8 mouse cellular contexts compared by ENCODE assay signal in the genomic region with DNA sequence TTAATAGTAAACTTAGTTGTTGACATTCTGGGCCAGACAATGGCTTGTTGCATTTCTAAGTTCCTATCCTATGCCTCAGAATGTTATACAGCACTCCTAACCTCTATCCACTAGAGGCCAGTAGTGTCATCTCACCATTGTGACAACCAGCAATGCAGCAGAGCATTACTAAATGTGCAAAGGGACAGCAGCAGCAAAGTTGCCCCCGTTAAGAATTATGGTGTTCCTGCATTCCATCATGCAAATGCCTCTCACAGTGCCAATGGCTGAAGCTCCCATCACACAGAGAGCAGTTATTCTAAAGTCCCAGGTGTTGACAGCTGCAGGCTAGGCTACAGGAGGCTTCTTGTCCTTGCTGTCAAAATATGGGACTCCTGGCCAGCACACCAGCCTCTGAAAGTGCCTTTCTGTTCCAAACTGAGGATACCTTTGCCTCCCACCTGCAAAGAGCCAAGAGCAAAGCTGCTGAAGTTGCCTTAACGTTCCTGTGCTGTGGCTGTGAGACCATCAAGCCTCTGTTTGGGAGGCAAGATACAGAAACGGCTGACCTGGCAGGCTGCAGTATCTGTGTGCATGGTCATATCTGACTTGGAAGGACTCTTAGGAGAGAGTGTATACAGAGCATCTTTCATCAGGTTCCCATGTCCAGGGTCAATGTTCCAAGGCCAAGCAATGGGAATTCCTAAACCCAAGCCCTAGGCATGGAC.
DNase-seq lines count a peak whose midpoint lies in the region; ATAC-seq and TF ChIP-seq lines count a peak whose summit lies in the region.

No protein-coding gene starts in this region.

- WGBS in lung, embryonic 16.5 days: 14% methylated on average over 3 of the region's 3 CpGs
- WGBS in forebrain, postnatal 0 days: 51% methylated on average over 3 of the region's 3 CpGs
- WGBS in liver, embryonic 13.5 days (ENCODE audit: insufficient replicate concordance): 10% methylated on average over 3 of the region's 3 CpGs
- whole genome bisulfite sequencing in thymus, adult 2 months: 60% methylated on average over 3 of the region's 3 CpGs

- ATAC-seq in lung, embryonic 16.5 days (ENCODE audit: low read depth): peak; percentile 30
- ATAC-seq in forebrain, postnatal 0 days: peak; percentile 69; the same call in 1 of the 2 replicates
- ATAC-seq in liver, embryonic 13.5 days (ENCODE audit: low read depth): peak; percentile 68

- TF ChIP-seq POLR2A in thymus, adult 2 months (IDR thresholded peaks at IDR 0.05; ENCODE audit: control insufficient read depth, extremely low read depth, insufficient read depth, low read length, poor library complexity): no peak

- H3K27ac ChIP-seq in lung, embryonic 16.5 days (ENCODE audit: low read length): peak overlapping the region; percentile 90
- no peak overlapping the region for H3K27ac ChIP-seq in forebrain, postnatal 0 days (ENCODE audit: low read depth, low read length)
- peak overlapping the region; percentile 100 for H3K27ac ChIP-seq in liver, embryonic 13.5 days
- H3K27ac ChIP-seq in thymus, adult 2 months (ENCODE audit: control insufficient read depth, insufficient read depth, low read length): no peak overlapping the region

- no peaks in the 10 kb centered on the region for H3K36me3 ChIP-seq in lung, embryonic 16.5 days (ENCODE audit: control insufficient read depth, insufficient read depth, low read length)
- H3K36me3 ChIP-seq in forebrain, postnatal 0 days (ENCODE audit: insufficient read depth): no peaks in the 10 kb centered on the region
- no peaks in the 10 kb centered on the region for H3K36me3 ChIP-seq in liver, embryonic 13.5 days
- no peaks in the 10 kb centered on the region for H3K36me3 ChIP-seq in thymus, adult 2 months (ENCODE audit: control insufficient read depth, insufficient read depth, low read length)

- H3K4me1 ChIP-seq in lung, embryonic 16.5 days (replicated peaks; ENCODE audit: control insufficient read depth, insufficient read depth, low read length): peaks cover 26% of the 10 kb centered on the region
- no peaks in the 10 kb centered on the region for H3K4me1 ChIP-seq in forebrain, postnatal 0 days (ENCODE audit: insufficient read depth)
- peaks cover 62% of the 10 kb centered on the region for H3K4me1 ChIP-seq in liver, embryonic 13.5 days (replicated peaks)
- H3K4me1 ChIP-seq in thymus, adult 2 months (replicated peaks; ENCODE audit: control insufficient read depth, insufficient read depth, low read length): no peaks in the 10 kb centered on the region

- no peak for DNase-seq in lung, adult 18-20 months
- peak; percentile 51 to 58 for DNase-seq in cerebellum, adult 18-20 months
- DNase-seq in forebrain, postnatal 0 days: peak; percentile 47
- DNase-seq in liver, embryonic 13.5 days: peak; percentile 60
- DNase-seq in thymus, adult 2 months: no peak
- no peak for DNase-seq in frontal cortex, postnatal 14 days (ENCODE audit: low spot score in 2 of 2)
- no peak for DNase-seq in right cerebral cortex, postnatal 25 days

- H3K27me3 ChIP-seq in lung, embryonic 16.5 days (ENCODE audit: control insufficient read depth, insufficient read depth, low read depth, low read length): no peaks in the 10 kb centered on the region
- H3K27me3 ChIP-seq in forebrain, postnatal 0 days (ENCODE audit: insufficient read depth, low read length): no peaks in the 10 kb centered on the region
- peaks cover 5% of the 10 kb centered on the region; the same call in 1 of the 2 replicates for H3K27me3 ChIP-seq in liver, embryonic 13.5 days
- H3K27me3 ChIP-seq in thymus, adult 2 months (ENCODE audit: control insufficient read depth, insufficient read depth, low read length): no peaks in the 10 kb centered on the region

- no peak overlapping the region for H3K4me3 ChIP-seq in lung, embryonic 16.5 days (ENCODE audit: low read length)
- no peak overlapping the region for H3K4me3 ChIP-seq in forebrain, postnatal 0 days (ENCODE audit: low read depth, low read length)
- H3K4me3 ChIP-seq in liver, embryonic 13.5 days (replicated peaks): peak overlapping the region; percentile 40
- no peak overlapping the region for H3K4me3 ChIP-seq in thymus, adult 2 months (ENCODE audit: control insufficient read depth, insufficient read depth, low read length)

- peak; percentile 69 for TF ChIP-seq CTCF in forebrain, postnatal 0 days (IDR thresholded peaks at IDR 0.05; ENCODE audit: low read depth)
- no peak for TF ChIP-seq CTCF in thymus, adult 2 months (IDR thresholded peaks at IDR 0.05; ENCODE audit: borderline replicate concordance, control insufficient read depth, extremely low read depth, insufficient read depth, low read length, poor library complexity)

- H3K9me3 ChIP-seq in lung, embryonic 16.5 days (ENCODE audit: control insufficient read depth, low read length): no peaks in the 10 kb centered on the region
- no peaks in the 10 kb centered on the region for H3K9me3 ChIP-seq in forebrain, postnatal 0 days (ENCODE audit: low read length)
- no peaks in the 10 kb centered on the region for H3K9me3 ChIP-seq in liver, embryonic 13.5 days (replicated peaks)

- H3K9ac ChIP-seq in lung, embryonic 16.5 days (ENCODE audit: low read length): no peak overlapping the region
- no peak overlapping the region for H3K9ac ChIP-seq in forebrain, postnatal 0 days
- peak overlapping the region; percentile 74 for H3K9ac ChIP-seq in liver, embryonic 13.5 days

- no peak overlapping the region for H3K4me2 ChIP-seq in lung, embryonic 16.5 days (ENCODE audit: low read depth, low read length)
- no peak overlapping the region for H3K4me2 ChIP-seq in forebrain, postnatal 0 days (ENCODE audit: low read depth)
- H3K4me2 ChIP-seq in liver, embryonic 13.5 days: peak overlapping the region; percentile 73

Comparison
In these comparisons a context has a peak if more than half of its experiments do, and no peak if none do; other contexts are left out.
1. H3K27ac ChIP-seq: peak in lung, embryonic 16.5 days (single experiment) and liver, embryonic 13.5 days (single experiment); none in forebrain, postnatal 0 days (single experiment) and thymus, adult 2 months (single experiment).
2. DNase-seq: peak in cerebellum, adult 18-20 months (2 of 2), forebrain, postnatal 0 days (single experiment) and liver, embryonic 13.5 days (single experiment); none in lung, adult 18-20 months (0 of 2), thymus, adult 2 months (single experiment), frontal cortex, postnatal 14 days (0 of 2) and right cerebral cortex, postnatal 25 days (single experiment).
3. Peak in every context shown above with its lines, with median percentiles within 50 percentile points of each other: ATAC-seq.